Mouse (Mus musculus) cortical plate, adult 2 months (tissue): ENCODE results near the gene Cdk5rap2.

ENCODE experiments used
- CTCF ChIP-seq: fragments of 200-500 bp; IDR thresholded peaks from 2 replicates; pipeline ENCODE4 v1.5.1; 2011; ENCODE audit warnings: mild to moderate bottlenecking, control low read depth, low read length; ENCODE audit not compliant: insufficient read depth; ENCODE audit errors: extremely low read depth
- POLR2A ChIP-seq: fragments of 200-500 bp; IDR thresholded peaks from 2 replicates; pipeline ENCODE4 v1.6.1; 2011; ENCODE audit warnings: mild to moderate bottlenecking, low read length, control low read depth; ENCODE audit not compliant: insufficient read depth; ENCODE audit errors: extremely low read depth

GRCm38 (mm10) chr4:70239731-70240130 is 170.5 kb downstream of the Cdk5rap2 start:
- no peak for TF ChIP-seq POLR2A
- no peak for TF ChIP-seq CTCF
